Mouse (Mus musculus): Measurements from ENCODE around the gene Ctsl.

Gene Ctsl

GRCm38 (mm10) chr13:64388415-64388814, 17.7 kb upstream of the Ctsl start:
- TF ChIP-seq POU5F1 (IDR thresholded peaks at IDR 0.05; ENCODE audit: borderline replicate concordance, low read length) (no peak), CTCF (conservative IDR thresholded peaks at IDR 0.05; ENCODE audit: low read length) (no peak), NANOG (IDR thresholded peaks at IDR 0.05; ENCODE audit: borderline replicate concordance, low read length) (no peak)
- H3K4me1 ChIP-seq (replicated peaks; ENCODE audit: low read depth, low read length) = no peaks in the 10 kb centered on the region
- H3K9me3 ChIP-seq (ENCODE audit: low read length) = no peaks in the 10 kb centered on the region
- H3K4me3 ChIP-seq (replicated peaks; ENCODE audit: low read length) = no peak overlapping the region
- H3K27me3 ChIP-seq (ENCODE audit: insufficient read depth, low read length) = no peaks in the 10 kb centered on the region
- H3K36me3 ChIP-seq (ENCODE audit: insufficient read depth, low read length) = no peaks in the 10 kb centered on the region

GRCm38 (mm10) chr13:64386048-64386447, 15.4 kb upstream of the Ctsl start:
- TF ChIP-seq POU5F1 (IDR thresholded peaks at IDR 0.05; ENCODE audit: borderline replicate concordance, low read length) = no peak
- TF ChIP-seq NANOG (IDR thresholded peaks at IDR 0.05; ENCODE audit: borderline replicate concordance, low read length) = no peak
- TF ChIP-seq CTCF (conservative IDR thresholded peaks at IDR 0.05; ENCODE audit: low read length) = no peak
- H3K4me1 ChIP-seq (replicated peaks; ENCODE audit: low read depth, low read length) = no peaks in the 10 kb centered on the region
- H3K9me3 ChIP-seq (ENCODE audit: low read length) = no peaks in the 10 kb centered on the region
- no peaks in the 10 kb centered on the region for H3K27me3 ChIP-seq (ENCODE audit: insufficient read depth, low read length)
- no peaks in the 10 kb centered on the region for H3K36me3 ChIP-seq (ENCODE audit: insufficient read depth, low read length)
- no peak overlapping the region for H3K4me3 ChIP-seq (replicated peaks; ENCODE audit: low read length)

GRCm38 (mm10) chr13:64384937-64385336, 14.2 kb upstream of the Ctsl start:
- Histone ChIP-seq H3K27me3 (ENCODE audit: insufficient read depth, low read length) (no peaks in the 10 kb centered on the region), H3K4me1 (replicated peaks; ENCODE audit: low read depth, low read length) (no peaks in the 10 kb centered on the region), H3K4me3 (replicated peaks; ENCODE audit: low read length) (no peak overlapping the region), H3K9me3 (ENCODE audit: low read length) (no peaks in the 10 kb centered on the region), H3K36me3 (ENCODE audit: insufficient read depth, low read length) (no peaks in the 10 kb centered on the region)
- TF ChIP-seq POU5F1 (IDR thresholded peaks at IDR 0.05; ENCODE audit: borderline replicate concordance, low read length) (no peak), CTCF (conservative IDR thresholded peaks at IDR 0.05; ENCODE audit: low read length) (no peak), NANOG (IDR thresholded peaks at IDR 0.05; ENCODE audit: borderline replicate concordance, low read length) (no peak)

- Histone ChIP-seq H3K36me3 (ENCODE audit: insufficient read depth, low read length) (no peaks in the 10 kb centered on the region), H3K27me3 (ENCODE audit: insufficient read depth, low read length) (no peaks in the 10 kb centered on the region), H3K9me3 (ENCODE audit: low read length) (no peaks in the 10 kb centered on the region), H3K4me3 (replicated peaks; ENCODE audit: low read length) (no peak overlapping the region), H3K4me1 (replicated peaks; ENCODE audit: low read depth, low read length) (peaks cover 4% of the 10 kb centered on the region; the same call in 1 of the 2 replicates)
- TF ChIP-seq NANOG (IDR thresholded peaks at IDR 0.05; ENCODE audit: borderline replicate concordance, low read length) = no peak
- no peak for TF ChIP-seq POU5F1 (IDR thresholded peaks at IDR 0.05; ENCODE audit: borderline replicate concordance, low read length)
- TF ChIP-seq CTCF (conservative IDR thresholded peaks at IDR 0.05; ENCODE audit: low read length) = no peak
These were observed 9.6 kb upstream of the Ctsl start for GRCm38 (mm10) chr13:64380251-64380650.

GRCm38 (mm10) chr13:64378601-64379000, 7.9 kb upstream of the Ctsl start:
- no peaks in the 10 kb centered on the region for H3K27me3 ChIP-seq (ENCODE audit: insufficient read depth, low read length)
- no peak for TF ChIP-seq POU5F1 (IDR thresholded peaks at IDR 0.05; ENCODE audit: borderline replicate concordance, low read length)
- TF ChIP-seq NANOG (IDR thresholded peaks at IDR 0.05; ENCODE audit: borderline replicate concordance, low read length) = no peak
- H3K9me3 ChIP-seq (ENCODE audit: low read length) = no peaks in the 10 kb centered on the region
- peaks cover 6% of the 10 kb centered on the region; the same call in 1 of the 2 replicates for H3K4me1 ChIP-seq (replicated peaks; ENCODE audit: low read depth, low read length)
- no peaks in the 10 kb centered on the region for H3K36me3 ChIP-seq (ENCODE audit: insufficient read depth, low read length)
- no peak overlapping the region for H3K4me3 ChIP-seq (replicated peaks; ENCODE audit: low read length)

DNA sequence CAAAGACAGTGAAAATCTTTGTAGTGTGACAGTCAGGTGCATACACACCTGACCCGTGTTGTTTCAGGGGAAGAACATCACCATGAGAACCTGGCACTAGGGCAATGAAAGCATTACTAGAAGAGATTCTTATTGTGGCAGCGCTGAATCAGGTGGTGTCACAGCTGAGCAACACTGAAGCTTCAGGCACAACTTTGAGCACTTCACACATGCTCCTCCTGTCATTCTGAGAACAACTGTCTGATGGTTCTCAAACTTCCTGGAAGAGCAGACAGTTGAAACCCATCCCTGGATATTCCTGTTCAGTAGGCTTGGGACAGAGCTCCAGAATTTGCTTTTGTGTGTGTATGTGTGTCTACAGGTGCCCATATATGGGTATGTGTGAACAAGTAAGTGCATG, 5.8 kb upstream of the Ctsl start:
- Histone ChIP-seq H3K27me3 (ENCODE audit: insufficient read depth, low read length) (no peaks in the 10 kb centered on the region), H3K9me3 (ENCODE audit: low read length) (no peaks in the 10 kb centered on the region), H3K4me1 (replicated peaks; ENCODE audit: low read depth, low read length) (peaks cover 6% of the 10 kb centered on the region; the same call in 1 of the 2 replicates), H3K4me3 (replicated peaks; ENCODE audit: low read length) (no peak overlapping the region), H3K36me3 (ENCODE audit: insufficient read depth, low read length) (no peaks in the 10 kb centered on the region)
- TF ChIP-seq CTCF (conservative IDR thresholded peaks at IDR 0.05; ENCODE audit: low read length) (no peak), POU5F1 (IDR thresholded peaks at IDR 0.05; ENCODE audit: borderline replicate concordance, low read length) (no peak), NANOG (IDR thresholded peaks at IDR 0.05; ENCODE audit: borderline replicate concordance, low read length) (no peak)

DNA sequence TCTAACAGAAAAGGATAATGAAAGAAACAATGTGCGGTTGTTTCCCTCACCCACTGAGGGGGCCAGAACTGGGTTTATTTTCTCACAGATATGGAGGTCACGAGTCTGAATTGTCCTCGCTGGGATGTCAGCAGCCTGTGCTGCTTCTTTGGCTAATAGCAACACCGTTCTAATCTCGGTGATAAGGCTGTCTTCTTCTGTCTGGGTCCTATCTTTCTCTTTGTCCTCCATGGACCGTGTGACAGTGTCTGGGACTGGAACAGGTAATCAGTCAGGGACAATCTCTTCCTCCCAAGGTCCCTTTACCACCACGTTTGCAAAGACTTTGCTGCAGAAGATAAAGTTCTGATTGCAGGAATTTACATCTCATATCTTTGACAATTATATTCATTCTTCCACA, 4.5 kb upstream of the Ctsl start:
- Histone ChIP-seq H3K4me3 (replicated peaks; ENCODE audit: low read length) (no peak overlapping the region), H3K9me3 (ENCODE audit: low read length) (no peaks in the 10 kb centered on the region), H3K4me1 (replicated peaks; ENCODE audit: low read depth, low read length) (peaks cover 6% of the 10 kb centered on the region; the same call in 1 of the 2 replicates), H3K36me3 (ENCODE audit: insufficient read depth, low read length) (no peaks in the 10 kb centered on the region), H3K27me3 (ENCODE audit: insufficient read depth, low read length) (no peaks in the 10 kb centered on the region)
- TF ChIP-seq POU5F1 (IDR thresholded peaks at IDR 0.05; ENCODE audit: borderline replicate concordance, low read length) (no peak), NANOG (IDR thresholded peaks at IDR 0.05; ENCODE audit: borderline replicate concordance, low read length) (no peak), CTCF (conservative IDR thresholded peaks at IDR 0.05; ENCODE audit: low read length) (no peak)

DNA sequence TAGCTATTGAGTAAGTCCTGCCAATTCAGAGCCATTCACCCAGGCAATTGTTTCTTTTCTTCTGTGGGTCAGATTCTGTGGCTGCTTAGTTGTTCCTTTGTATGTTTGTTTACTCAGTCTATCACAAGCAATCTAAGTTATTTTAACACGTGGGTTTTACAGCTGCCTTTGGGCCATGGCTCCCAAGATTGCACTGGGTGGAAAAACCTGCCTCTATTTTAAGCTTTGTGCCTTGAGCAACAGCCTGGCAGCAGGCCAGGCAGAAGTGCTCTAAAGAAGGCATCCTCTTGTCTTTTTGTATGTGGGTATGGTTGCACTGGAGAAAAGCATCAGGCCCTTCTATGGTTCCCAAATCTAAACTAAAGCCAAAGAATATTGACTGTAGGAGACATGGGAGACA, 3.0 kb upstream of the Ctsl start:
- peaks cover 12% of the 10 kb centered on the region; the same call in 1 of the 2 replicates for H3K4me1 ChIP-seq (replicated peaks; ENCODE audit: low read depth, low read length)

GRCm38 (mm10) chr13:64369805-64370172, 901 bp downstream of the Ctsl start:
- H3K36me3 ChIP-seq (ENCODE audit: insufficient read depth, low read length) = peaks cover 40% of the 10 kb centered on the region
- TF ChIP-seq NANOG (IDR thresholded peaks at IDR 0.05; ENCODE audit: borderline replicate concordance, low read length) (no peak), CTCF (conservative IDR thresholded peaks at IDR 0.05; ENCODE audit: low read length) (no peak), POU5F1 (IDR thresholded peaks at IDR 0.05; ENCODE audit: borderline replicate concordance, low read length) (no peak)
- H3K4me3 ChIP-seq (replicated peaks; ENCODE audit: low read length) = peak overlapping the region; percentile 88
- peaks cover 19% of the 10 kb centered on the region for H3K4me1 ChIP-seq (replicated peaks; ENCODE audit: low read depth, low read length)
- H3K27me3 ChIP-seq (ENCODE audit: insufficient read depth, low read length) = peaks cover 3% of the 10 kb centered on the region; the same call in 1 of the 2 replicates
- H3K9me3 ChIP-seq (ENCODE audit: low read length) = no peaks in the 10 kb centered on the region

More for the DNA sequence above, 3.0 kb upstream of the Ctsl start:
- Histone ChIP-seq H3K36me3 (ENCODE audit: insufficient read depth, low read length) (peaks cover 4% of the 10 kb centered on the region), H3K4me3 (replicated peaks; ENCODE audit: low read length) (no peak overlapping the region), H3K27me3 (ENCODE audit: insufficient read depth, low read length) (peaks cover 3% of the 10 kb centered on the region; the same call in 1 of the 2 replicates), H3K9me3 (ENCODE audit: low read length) (no peaks in the 10 kb centered on the region)
- no peak for TF ChIP-seq CTCF (conservative IDR thresholded peaks at IDR 0.05; ENCODE audit: low read length)

All from E14TG2a.4 (cell line).